Mouse (Mus musculus) bone marrow, adult 2 months (tissue): ENCODE results near the gene Wdr37.

ENCODE experiments used
- CTCF ChIP-seq: fragments of 200-500 bp; IDR thresholded peaks from 2 replicates; pipeline ENCODE4 v1.5.1; 2011; ENCODE audit warnings: low read length, control low read depth; ENCODE audit not compliant: control insufficient read depth, insufficient read depth
- POLR2A ChIP-seq: fragments of 200-500 bp; IDR thresholded peaks from 2 replicates; pipeline ENCODE4 v1.6.1; 2011; ENCODE audit warnings: low read depth, mild to moderate bottlenecking, control low read depth, low read length, borderline replicate concordance; ENCODE audit not compliant: control insufficient read depth

GRCm38 (mm10) chr13:8854769-8855168, 16.9 kb downstream of the Wdr37 start:
- TF ChIP-seq POLR2A (no peak), CTCF (no peak)
